In the genomic region with DNA sequence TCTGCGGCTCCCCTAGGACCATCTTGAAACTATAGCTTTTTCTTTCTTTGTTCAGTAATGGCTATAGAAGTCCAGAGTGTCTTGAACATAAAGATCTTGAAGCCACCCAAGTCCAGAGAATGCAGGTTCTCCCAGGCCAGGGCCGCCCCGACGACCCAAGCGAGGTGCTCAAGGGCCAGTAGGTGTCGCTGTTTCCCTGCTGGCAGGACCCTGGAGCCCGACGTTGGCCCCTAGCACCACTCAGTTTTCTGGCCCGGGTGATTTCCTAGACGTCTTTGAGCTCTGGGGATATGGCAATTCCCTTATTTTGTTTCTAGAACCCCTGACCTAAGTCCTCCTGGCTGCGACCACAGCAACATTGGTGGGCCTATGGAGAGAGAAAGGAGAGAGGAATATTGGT, we compare ENCODE assay signal across 8 mouse cellular contexts.
DNase-seq lines count a peak whose midpoint lies in the region; ATAC-seq and TF ChIP-seq lines count a peak whose summit lies in the region.

No protein-coding gene starts in this region.

- ATAC-seq in granulocyte monocyte progenitor cell, adult 5-6 weeks (replicated peaks; ENCODE audit: poor library complexity, severe bottlenecking) = peak; percentile 71
- ATAC-seq in midbrain, postnatal 0 days (ENCODE audit: low FRiP score) = peak; percentile 32; the same call in 1 of the 2 replicates

- H3K27me3 ChIP-seq in ES-Bruce4 (ENCODE audit: control insufficient read depth, insufficient read depth, low read length, poor library complexity, severe bottlenecking) = peaks cover 34% of the 10 kb centered on the region
- no peaks in the 10 kb centered on the region for H3K27me3 ChIP-seq in midbrain, postnatal 0 days (ENCODE audit: insufficient read depth, low read length)

- TF ChIP-seq EP300 in ES-Bruce4 (IDR thresholded peaks at IDR 0.05; ENCODE audit: insufficient read depth, low read depth, low read length) = no peak

- no peaks in the 10 kb centered on the region for H3K9me3 ChIP-seq in ES-Bruce4 (replicated peaks; ENCODE audit: control insufficient read depth, insufficient read depth, low read length, poor library complexity, severe bottlenecking)
- no peaks in the 10 kb centered on the region for H3K9me3 ChIP-seq in midbrain, postnatal 0 days (ENCODE audit: low read length)

- no peaks in the 10 kb centered on the region for H3K36me3 ChIP-seq in ES-Bruce4 (ENCODE audit: control insufficient read depth, insufficient read depth, low read length, poor library complexity, severe bottlenecking)
- no peaks in the 10 kb centered on the region; the same call in 1 of the 2 replicates for H3K36me3 ChIP-seq in midbrain, postnatal 0 days (ENCODE audit: insufficient read depth, low read length)

- under 1% methylated on average over 11 of the region's 11 CpGs for WGBS in midbrain, postnatal 0 days

- intact Hi-C loops in heart, postnatal 36 days (cut with DNase I) = no loop called here
- intact Hi-C loops in left cerebral cortex, postnatal 10 days (cut with DNase I) = loop anchor here (5.0 to 10.0 kb wide), 4 partner anchors 198 to 1940 kb away; a partner anchor contains a TSS

- H3K4me1 ChIP-seq in ES-Bruce4 (ENCODE audit: control insufficient read depth, insufficient read depth, low read length) = no peaks in the 10 kb centered on the region
- H3K4me1 ChIP-seq in midbrain, postnatal 0 days (ENCODE audit: insufficient read depth, low read length) = no peaks in the 10 kb centered on the region

- H3K27ac ChIP-seq in ES-Bruce4 (ENCODE audit: insufficient read depth, low read length) = no peak overlapping the region
- H3K27ac ChIP-seq in midbrain, postnatal 0 days (ENCODE audit: low read depth, low read length) = peak overlapping the region; percentile 100

- H3K4me3 ChIP-seq in ES-Bruce4 (ENCODE audit: low read depth, low read length) = no peak overlapping the region
- H3K4me3 ChIP-seq in midbrain, postnatal 0 days (ENCODE audit: low read depth, low read length) = peak overlapping the region; percentile 78

- no peak overlapping the region for H3K9ac ChIP-seq in ES-Bruce4 (ENCODE audit: low read depth, poor library complexity, severe bottlenecking)
- H3K9ac ChIP-seq in midbrain, postnatal 0 days (replicated peaks; ENCODE audit: low read length, poor library complexity, severe bottlenecking) = peak overlapping the region; percentile 100

- H3K4me2 ChIP-seq in midbrain, postnatal 0 days (ENCODE audit: low read depth, low read length, poor library complexity, severe bottlenecking) = peak overlapping the region; percentile 79

- no peak for TF ChIP-seq POLR2A in ES-Bruce4 (IDR thresholded peaks at IDR 0.05; ENCODE audit: insufficient read depth, low read length)

- peak; percentile 81 for TF ChIP-seq CTCF in ES-Bruce4 (IDR thresholded peaks at IDR 0.05; ENCODE audit: low read depth, low read length)
- TF ChIP-seq CTCF in midbrain, postnatal 0 days (IDR thresholded peaks at IDR 0.05) = peak; percentile 87

- DNase-seq in heart, adult 11 months = peak; percentile 88
- no peak for DNase-seq in heart, postnatal 36 days
- peak; percentile 90 for DNase-seq in cerebellum, adult 9-10 months
- DNase-seq in left cerebral cortex, postnatal 10 days (ENCODE audit: extremely low spot score in 1 of 2, low spot score in 2 of 2) = peak; percentile 77 to 83
- peak; percentile 92 for DNase-seq in midbrain, postnatal 0 days (ENCODE audit: low spot score)
- DNase-seq in thymus, postnatal 14 days = peak; percentile 64

Comparison
In these comparisons a context has a peak if more than half of its experiments do, and no peak if none do; other contexts are left out.
1. DNase-seq: peak in heart, adult 11 months (single experiment), cerebellum, adult 9-10 months (single experiment), left cerebral cortex, postnatal 10 days (2 of 2), midbrain, postnatal 0 days (single experiment) and thymus, postnatal 14 days (single experiment); none in heart, postnatal 36 days (0 of 2).